Mouse (Mus musculus): ENCODE measurements around the gene Acss1. TPM values are rescaled to one million over a fixed set of nuclear protein-coding genes. Genes with fewer than 3 reads are reported as not detected.

Acss1 gene
- polyA plus RNA-seq, 1 experiment from 2014 or later = 9.2 TPM

- no peak for DNase-seq (ENCODE audit: low spot score)
- Histone ChIP-seq H3K36me3 (no peaks in the 10 kb centered on the region), H3K27ac (replicated peaks) (no peak overlapping the region), H3K4me1 (peaks cover 3% of the 10 kb centered on the region; the same call in 1 of the 2 replicates), H3K27me3 (ENCODE audit: low read depth, poor library complexity, severe bottlenecking) (0 out of 2 replicates have a peak, but pooled peaks cover 6% of the 10 kb centered on the region), H3K4me3 (no peak overlapping the region), H3K9me3 (replicated peaks) (no peaks in the 10 kb centered on the region)
- WGBS = 36% methylated on average over 1 of the region's 1 CpGs
Observed at GRCm38 (mm10) chr2:150675525-150675924, 7.2 kb upstream of the Acss1 start.

- peak; percentile 69 for DNase-seq (ENCODE audit: low spot score)
- H3K27ac ChIP-seq (replicated peaks) = no peak overlapping the region
Observed at GRCm38 (mm10) chr2:150674900-150675299, 6.6 kb upstream of the Acss1 start.

GRCm38 (mm10) chr2:150673929-150674328 lies 5.6 kb upstream of the Acss1 start:
- 87% methylated on average over 11 of the region's 11 CpGs for WGBS
- H3K36me3 ChIP-seq = no peaks in the 10 kb centered on the region
- H3K4me3 ChIP-seq = no peak overlapping the region
- H3K27ac ChIP-seq (replicated peaks) = no peak overlapping the region
- DNase-seq (ENCODE audit: low spot score) = no peak
- peaks cover 22% of the 10 kb centered on the region for H3K27me3 ChIP-seq (ENCODE audit: low read depth, poor library complexity, severe bottlenecking)
- no peaks in the 10 kb centered on the region for H3K9me3 ChIP-seq (replicated peaks)
- H3K4me1 ChIP-seq = peaks cover 3% of the 10 kb centered on the region; the same call in 1 of the 2 replicates

More at GRCm38 (mm10) chr2:150674900-150675299, 6.6 kb upstream of the Acss1 start:
- no peaks in the 10 kb centered on the region for H3K36me3 ChIP-seq
- no peak overlapping the region for H3K4me3 ChIP-seq
- H3K27me3 ChIP-seq (ENCODE audit: low read depth, poor library complexity, severe bottlenecking) = peaks cover 12% of the 10 kb centered on the region
- H3K9me3 ChIP-seq (replicated peaks) = no peaks in the 10 kb centered on the region
- H3K4me1 ChIP-seq = peaks cover 3% of the 10 kb centered on the region; the same call in 1 of the 2 replicates
- WGBS = 6% methylated on average over 2 of the region's 2 CpGs

GRCm38 (mm10) chr2:150671609-150672290 lies 3.5 kb upstream of the Acss1 start:
- no peak overlapping the region for H3K27ac ChIP-seq (replicated peaks)
- 84% methylated on average over 8 of the region's 8 CpGs for WGBS
- no peaks in the 10 kb centered on the region for H3K36me3 ChIP-seq
- no peaks in the 10 kb centered on the region for H3K9me3 ChIP-seq (replicated peaks)
- DNase-seq (ENCODE audit: low spot score) = no peak
- H3K4me3 ChIP-seq = no peak overlapping the region
- peaks cover 24% of the 10 kb centered on the region for H3K4me1 ChIP-seq
- peaks cover 43% of the 10 kb centered on the region for H3K27me3 ChIP-seq (ENCODE audit: low read depth, poor library complexity, severe bottlenecking)

- H3K36me3 ChIP-seq = no peaks in the 10 kb centered on the region
- H3K27ac ChIP-seq (replicated peaks) = no peak overlapping the region
- WGBS = 93% methylated on average over 1 of the region's 1 CpGs
- no peak for DNase-seq (ENCODE audit: low spot score)
- H3K9me3 ChIP-seq (replicated peaks) = no peaks in the 10 kb centered on the region
- H3K27me3 ChIP-seq (ENCODE audit: low read depth, poor library complexity, severe bottlenecking) = peaks cover 48% of the 10 kb centered on the region
- H3K4me3 ChIP-seq = no peak overlapping the region
- H3K4me1 ChIP-seq = peaks cover 27% of the 10 kb centered on the region
Observed at GRCm38 (mm10) chr2:150670926-150671325, 2.6 kb upstream of the Acss1 start.

- Histone ChIP-seq H3K4me3 (no peak overlapping the region), H3K27ac (replicated peaks) (no peak overlapping the region), H3K36me3 (no peaks in the 10 kb centered on the region), H3K27me3 (ENCODE audit: low read depth, poor library complexity, severe bottlenecking) (peaks cover 54% of the 10 kb centered on the region), H3K9me3 (replicated peaks) (no peaks in the 10 kb centered on the region), H3K4me1 (peaks cover 33% of the 10 kb centered on the region)
- WGBS = 84% methylated on average over 2 of the region's 2 CpGs
- no peak for DNase-seq (ENCODE audit: low spot score)
Observed at GRCm38 (mm10) chr2:150669454-150670045, 1.2 kb upstream of the Acss1 start.

GRCm38 (mm10) chr2:150668956-150669355 lies 656 bp upstream of the Acss1 start:
- peaks cover 33% of the 10 kb centered on the region for H3K4me1 ChIP-seq
- H3K9me3 ChIP-seq (replicated peaks) = no peaks in the 10 kb centered on the region
- WGBS = 85% methylated on average over 5 of the region's 5 CpGs
- H3K4me3 ChIP-seq = peak overlapping the region; percentile 78; the same call in 1 of the 2 replicates
- H3K27me3 ChIP-seq (ENCODE audit: low read depth, poor library complexity, severe bottlenecking) = peaks cover 54% of the 10 kb centered on the region
- H3K27ac ChIP-seq (replicated peaks) = no peak overlapping the region
- DNase-seq (ENCODE audit: low spot score) = no peak
- H3K36me3 ChIP-seq = no peaks in the 10 kb centered on the region

GRCm38 (mm10) chr2:150667065-150667819 lies 1.1 kb downstream of the Acss1 start:
- peak overlapping the region; percentile 78 for H3K4me3 ChIP-seq
- no peaks in the 10 kb centered on the region for H3K36me3 ChIP-seq
- H3K9me3 ChIP-seq (replicated peaks) = no peaks in the 10 kb centered on the region
- H3K4me1 ChIP-seq = peaks cover 33% of the 10 kb centered on the region
- peak; percentile 18 for DNase-seq (ENCODE audit: low spot score)
- peak overlapping the region; percentile 86 for H3K27ac ChIP-seq (replicated peaks)
- H3K27me3 ChIP-seq (ENCODE audit: low read depth, poor library complexity, severe bottlenecking) = peaks cover 54% of the 10 kb centered on the region
- WGBS = 4% methylated on average over 17 of the region's 17 CpGs

GRCm38 (mm10) chr2:150666723-150667064 lies 1.6 kb downstream of the Acss1 start:
- no peaks in the 10 kb centered on the region for H3K9me3 ChIP-seq (replicated peaks)
- peak overlapping the region; percentile 78 for H3K4me3 ChIP-seq
- 53% methylated on average over 7 of the region's 7 CpGs for WGBS
- no peak for DNase-seq (ENCODE audit: low spot score)
- H3K36me3 ChIP-seq = no peaks in the 10 kb centered on the region
- H3K27me3 ChIP-seq (ENCODE audit: low read depth, poor library complexity, severe bottlenecking) = peaks cover 54% of the 10 kb centered on the region
- H3K4me1 ChIP-seq = peaks cover 33% of the 10 kb centered on the region
- peak overlapping the region; percentile 86; the same call in 1 of the 2 replicates for H3K27ac ChIP-seq (replicated peaks)

GRCm38 (mm10) chr2:150665534-150666451 lies 2.5 kb downstream of the Acss1 start:
- 59% methylated on average over 10 of the region's 10 CpGs for WGBS
- Histone ChIP-seq H3K4me1 (peaks cover 33% of the 10 kb centered on the region), H3K9me3 (replicated peaks) (no peaks in the 10 kb centered on the region), H3K36me3 (no peaks in the 10 kb centered on the region), H3K27me3 (ENCODE audit: low read depth, poor library complexity, severe bottlenecking) (peaks cover 50% of the 10 kb centered on the region), H3K4me3 (peak overlapping the region; percentile 20; the same call in 1 of the 2 replicates), H3K27ac (replicated peaks) (peak overlapping the region; percentile 57; the same call in 1 of the 2 replicates)
- no peak for DNase-seq (ENCODE audit: low spot score)

GRCm38 (mm10) chr2:150665006-150665405 lies 3.3 kb downstream of the Acss1 start:
- H3K4me3 ChIP-seq = no peak overlapping the region
- peaks cover 42% of the 10 kb centered on the region for H3K27me3 ChIP-seq (ENCODE audit: low read depth, poor library complexity, severe bottlenecking)
- WGBS = 76% methylated on average over 2 of the region's 2 CpGs
- H3K9me3 ChIP-seq (replicated peaks) = no peaks in the 10 kb centered on the region
- H3K27ac ChIP-seq (replicated peaks) = 0 out of 2 replicates have a peak overlapping the region, but pooled peaks have one; percentile 57
- H3K36me3 ChIP-seq = no peaks in the 10 kb centered on the region
- peaks cover 33% of the 10 kb centered on the region for H3K4me1 ChIP-seq
- DNase-seq (ENCODE audit: low spot score) = no peak
